Mouse (Mus musculus): ENCODE results near the gene Glul. TPM values are rescaled to one million over a fixed set of nuclear protein-coding genes. Genes with fewer than 3 reads are reported as not detected.

The Glul gene
- 1,917 TPM for polyA plus RNA-seq (2014; fragmentation: Illumina TruSeq; extraction: RNeasy Lipid Tissue Mini Kit (QIAGEN cat#74804); ENCODE audit: low read depth, low replicate concordance)

GRCm38 (mm10) chr1:153899731-153900380, at the start of gene Glul, which contains the start of gene Teddm2:
TSS of gene Glul (plus strand) at chr1:153899944.
TSS of gene Teddm2 (minus strand) at chr1:153900228.

GRCm38 (mm10) chr1:153874045-153874444, 25.7 kb upstream of the Glul start, which contains the start of gene Teddm1b:
TSS of gene Teddm1b (plus strand) at chr1:153874345.

GRCm38 (mm10) chr1:153891442-153891841, 8.3 kb upstream of the Glul start, which contains the start of gene Teddm1a:
TSS of gene Teddm1a (plus strand) at chr1:153891742.

Other genes starting within 250 kb of the Glul start
- gene Rgs8, start 246.9 kb upstream of the Glul start, polyA plus RNA-seq (2014; fragmentation: Illumina TruSeq; extraction: RNeasy Lipid Tissue Mini Kit (QIAGEN cat#74804); ENCODE audit: low read depth, low replicate concordance), result not detected
- gene Rgs16, start 159.6 kb upstream of the Glul start, polyA plus RNA-seq (2014; fragmentation: Illumina TruSeq; extraction: RNeasy Lipid Tissue Mini Kit (QIAGEN cat#74804); ENCODE audit: low read depth, low replicate concordance), result 1.3 TPM
- gene Rnasel, start 150.5 kb upstream of the Glul start, polyA plus RNA-seq (2014; fragmentation: Illumina TruSeq; extraction: RNeasy Lipid Tissue Mini Kit (QIAGEN cat#74804); ENCODE audit: low read depth, low replicate concordance), result 29.7 TPM
- gene Rgsl1, start 55.8 kb upstream of the Glul start, polyA plus RNA-seq (2014; fragmentation: Illumina TruSeq; extraction: RNeasy Lipid Tissue Mini Kit (QIAGEN cat#74804); ENCODE audit: low read depth, low replicate concordance), result 3.0 TPM
- 507 TPM for gene Teddm1b, start 25.6 kb upstream of the Glul start, polyA plus RNA-seq (2014; fragmentation: Illumina TruSeq; extraction: RNeasy Lipid Tissue Mini Kit (QIAGEN cat#74804); ENCODE audit: low read depth, low replicate concordance)
- 1,773 TPM for gene Teddm1a, start 8.2 kb upstream of the Glul start, polyA plus RNA-seq (2014; fragmentation: Illumina TruSeq; extraction: RNeasy Lipid Tissue Mini Kit (QIAGEN cat#74804); ENCODE audit: low read depth, low replicate concordance)
- gene Teddm2, start 284 bp downstream of the Glul start, polyA plus RNA-seq (2014; fragmentation: Illumina TruSeq; extraction: RNeasy Lipid Tissue Mini Kit (QIAGEN cat#74804); ENCODE audit: low read depth, low replicate concordance), result 1,378 TPM

Measured in adipose tissue, adult 10 weeks (tissue).